Mouse (Mus musculus): ENCODE data around the gene Cerkl. TPM values are rescaled to one million over a fixed set of nuclear protein-coding genes. Genes with fewer than 3 reads are reported as not detected.

Cerkl gene
- polyA plus RNA-seq, 1 experiment from 2014 or later: 3.3 TPM

- H3K4me1 ChIP-seq (replicated peaks): peaks cover 62% of the 10 kb centered on the region
- no peak for ATAC-seq (ENCODE audit: low FRiP score)
- no peaks in the 10 kb centered on the region for H3K9me3 ChIP-seq
- peak overlapping the region; percentile 76 for H3K9ac ChIP-seq
- WGBS: under 1% methylated on average over 10 of the region's 10 CpGs
- peak overlapping the region; percentile 53 for H3K4me3 ChIP-seq
- H3K4me2 ChIP-seq: peak overlapping the region; percentile 73
- H3K36me3 ChIP-seq: no peaks in the 10 kb centered on the region
- peak overlapping the region; percentile 89 for H3K27ac ChIP-seq
- peaks cover 55% of the 10 kb centered on the region for H3K27me3 ChIP-seq
Observed at GRCm38 (mm10) chr2:79455646-79456045, 939 bp downstream of the Cerkl start.

GRCm38 (mm10) chr2:79454786-79455446 is 1.7 kb downstream of the Cerkl start:
- Histone ChIP-seq H3K9me3 (no peaks in the 10 kb centered on the region), H3K36me3 (no peaks in the 10 kb centered on the region), H3K27me3 (peaks cover 47% of the 10 kb centered on the region), H3K4me2 (peak overlapping the region; percentile 73), H3K9ac (peak overlapping the region; percentile 76), H3K4me1 (replicated peaks) (peaks cover 55% of the 10 kb centered on the region), H3K4me3 (peak overlapping the region; percentile 53), H3K27ac (peak overlapping the region; percentile 89)
- no peak for ATAC-seq (ENCODE audit: low FRiP score)
- 12% methylated on average over 15 of the region's 15 CpGs for WGBS

GRCm38 (mm10) chr2:79453901-79454781 is 2.4 kb downstream of the Cerkl start:
- Histone ChIP-seq H3K27ac (peak overlapping the region; percentile 89), H3K4me1 (replicated peaks) (peaks cover 47% of the 10 kb centered on the region), H3K27me3 (peaks cover 41% of the 10 kb centered on the region), H3K4me3 (peak overlapping the region; percentile 53), H3K36me3 (no peaks in the 10 kb centered on the region), H3K9me3 (no peaks in the 10 kb centered on the region), H3K4me2 (peak overlapping the region; percentile 73), H3K9ac (peak overlapping the region; percentile 76)
- 1% methylated on average over 55 of the region's 55 CpGs for WGBS
- ATAC-seq (ENCODE audit: low FRiP score): peak; percentile 65

GRCm38 (mm10) chr2:79451438-79451837 is 5.1 kb downstream of the Cerkl start:
- Histone ChIP-seq H3K36me3 (no peaks in the 10 kb centered on the region), H3K4me1 (replicated peaks) (peaks cover 25% of the 10 kb centered on the region), H3K9ac (no peak overlapping the region), H3K9me3 (no peaks in the 10 kb centered on the region), H3K4me2 (peak overlapping the region; percentile 29; the same call in 1 of the 2 replicates), H3K27ac (peak overlapping the region; percentile 55; the same call in 1 of the 2 replicates), H3K4me3 (no peak overlapping the region), H3K27me3 (peaks cover 20% of the 10 kb centered on the region)
- ATAC-seq (ENCODE audit: low FRiP score): no peak
- WGBS: 43% methylated on average over 5 of the region's 5 CpGs

GRCm38 (mm10) chr2:79450684-79451394 is 5.7 kb downstream of the Cerkl start:
- WGBS: 39% methylated on average over 4 of the region's 4 CpGs
- ATAC-seq (ENCODE audit: low FRiP score): no peak
- H3K4me1 ChIP-seq (replicated peaks): peaks cover 22% of the 10 kb centered on the region
- H3K4me2 ChIP-seq: peak overlapping the region; percentile 29; the same call in 1 of the 2 replicates
- H3K9me3 ChIP-seq: no peaks in the 10 kb centered on the region
- H3K27me3 ChIP-seq: peaks cover 19% of the 10 kb centered on the region
- H3K36me3 ChIP-seq: no peaks in the 10 kb centered on the region
- H3K4me3 ChIP-seq: no peak overlapping the region
- peak overlapping the region; percentile 44; the same call in 1 of the 2 replicates for H3K27ac ChIP-seq
- no peak overlapping the region for H3K9ac ChIP-seq

- Histone ChIP-seq H3K9ac (no peak overlapping the region), H3K27ac (peak overlapping the region; percentile 55; the same call in 1 of the 2 replicates), H3K4me1 (replicated peaks) (peaks cover 7% of the 10 kb centered on the region), H3K4me2 (no peak overlapping the region), H3K4me3 (no peak overlapping the region), H3K36me3 (no peaks in the 10 kb centered on the region), H3K9me3 (no peaks in the 10 kb centered on the region), H3K27me3 (0 out of 2 replicates have a peak, but pooled peaks cover 4% of the 10 kb centered on the region)
- 0 out of 2 replicates have a peak, but pooled peaks have one; percentile 27 for ATAC-seq (ENCODE audit: low FRiP score)
- WGBS: 46% methylated on average over 4 of the region's 4 CpGs
Observed at GRCm38 (mm10) chr2:79449371-79449770, 7.2 kb downstream of the Cerkl start.

GRCm38 (mm10) chr2:79447198-79447597 is 9.4 kb downstream of the Cerkl start:
- H3K27me3 ChIP-seq: 0 out of 2 replicates have a peak, but pooled peaks cover 2% of the 10 kb centered on the region
- no peaks in the 10 kb centered on the region for H3K36me3 ChIP-seq
- no peak for ATAC-seq (ENCODE audit: low FRiP score)
- H3K4me1 ChIP-seq (replicated peaks): no peaks in the 10 kb centered on the region
- WGBS: 76% methylated on average over 1 of the region's 1 CpGs
- H3K4me3 ChIP-seq: no peak overlapping the region
- H3K4me2 ChIP-seq: no peak overlapping the region
- no peak overlapping the region for H3K27ac ChIP-seq
- H3K9ac ChIP-seq: no peak overlapping the region
- H3K9me3 ChIP-seq: no peaks in the 10 kb centered on the region

GRCm38 (mm10) chr2:79443861-79444620 is 12.5 kb downstream of the Cerkl start:
- no peaks in the 10 kb centered on the region for H3K27me3 ChIP-seq
- H3K4me3 ChIP-seq: no peak overlapping the region
- H3K27ac ChIP-seq: no peak overlapping the region
- no peak overlapping the region for H3K4me2 ChIP-seq
- H3K36me3 ChIP-seq: no peaks in the 10 kb centered on the region
- 93% methylated on average over 3 of the region's 3 CpGs for whole genome bisulfite sequencing
- H3K9me3 ChIP-seq: no peaks in the 10 kb centered on the region
- no peaks in the 10 kb centered on the region for H3K4me1 ChIP-seq (replicated peaks)
- no peak for ATAC-seq (ENCODE audit: low FRiP score)
- H3K9ac ChIP-seq: no peak overlapping the region

- no peak overlapping the region for H3K4me2 ChIP-seq
- WGBS: 95% methylated on average over 2 of the region's 2 CpGs
- no peaks in the 10 kb centered on the region for H3K36me3 ChIP-seq
- H3K27me3 ChIP-seq: no peaks in the 10 kb centered on the region
- H3K27ac ChIP-seq: no peak overlapping the region
- H3K9ac ChIP-seq: no peak overlapping the region
- H3K9me3 ChIP-seq: no peaks in the 10 kb centered on the region
- no peaks in the 10 kb centered on the region for H3K4me1 ChIP-seq (replicated peaks)
- ATAC-seq (ENCODE audit: low FRiP score): no peak
- H3K4me3 ChIP-seq: no peak overlapping the region
Observed at GRCm38 (mm10) chr2:79443401-79443800, 13.2 kb downstream of the Cerkl start.

GRCm38 (mm10) chr2:79442906-79443305 is 13.7 kb downstream of the Cerkl start:
- no peak overlapping the region for H3K4me3 ChIP-seq
- H3K4me2 ChIP-seq: no peak overlapping the region
- no peak for ATAC-seq (ENCODE audit: low FRiP score)
- H3K36me3 ChIP-seq: no peaks in the 10 kb centered on the region
- no peaks in the 10 kb centered on the region for H3K9me3 ChIP-seq
- no peaks in the 10 kb centered on the region for H3K27me3 ChIP-seq
- H3K27ac ChIP-seq: no peak overlapping the region
- H3K9ac ChIP-seq: no peak overlapping the region
- no peaks in the 10 kb centered on the region for H3K4me1 ChIP-seq (replicated peaks)
- WGBS: 75% methylated on average over 6 of the region's 6 CpGs

- no peak for ATAC-seq (ENCODE audit: low FRiP score)
- no peaks in the 10 kb centered on the region for H3K27me3 ChIP-seq
- no peak overlapping the region for H3K9ac ChIP-seq
- H3K36me3 ChIP-seq: no peaks in the 10 kb centered on the region
- no peak overlapping the region for H3K4me2 ChIP-seq
- WGBS: 95% methylated on average over 2 of the region's 2 CpGs
- H3K27ac ChIP-seq: no peak overlapping the region
- H3K4me3 ChIP-seq: no peak overlapping the region
- no peaks in the 10 kb centered on the region for H3K4me1 ChIP-seq (replicated peaks)
- H3K9me3 ChIP-seq: no peaks in the 10 kb centered on the region
Observed at GRCm38 (mm10) chr2:79442227-79442626, 14.4 kb downstream of the Cerkl start.
